Mouse (Mus musculus): Measurements from ENCODE around the gene Gucy2d. TPM values are rescaled to one million over a fixed set of nuclear protein-coding genes. Genes with fewer than 3 reads are reported as not detected.

Gene Gucy2d
- total and polyA plus RNA-seq, 2 experiments from 2014 or later: 0.20 TPM; not detected in 1

GRCm38 (mm10) chr7:98424396-98424795 lies 15.8 kb upstream of the Gucy2d start:
- Histone ChIP-seq H3K36me3 (ENCODE audit: insufficient read depth, low read length) (no peaks in the 10 kb centered on the region), H3K9ac (replicated peaks; ENCODE audit: low read length) (no peak overlapping the region), H3K4me2 (ENCODE audit: low read depth, low read length) (no peak overlapping the region), H3K27me3 (ENCODE audit: insufficient read depth, low read length) (no peaks in the 10 kb centered on the region), H3K4me1 (ENCODE audit: insufficient read depth, low read length) (no peaks in the 10 kb centered on the region), H3K27ac (no peak overlapping the region), H3K4me3 (ENCODE audit: low read length) (no peak overlapping the region), H3K9me3 (ENCODE audit: low read length) (no peaks in the 10 kb centered on the region)
- ATAC-seq: 0 out of 2 replicates have a peak, but pooled peaks have one; percentile 51
- peak; percentile 58 for DNase-seq (ENCODE audit: low spot score)
- no peak for TF ChIP-seq CTCF (IDR thresholded peaks at IDR 0.05; ENCODE audit: low read depth)
- 48% methylated on average over 6 of the region's 6 CpGs for WGBS

GRCm38 (mm10) chr7:98425551-98425950 lies 14.7 kb upstream of the Gucy2d start:
- WGBS: 95% methylated on average over 3 of the region's 3 CpGs
- H3K9ac ChIP-seq (replicated peaks; ENCODE audit: low read length): no peak overlapping the region
- H3K27ac ChIP-seq: no peak overlapping the region
- H3K9me3 ChIP-seq (ENCODE audit: low read length): no peaks in the 10 kb centered on the region
- H3K36me3 ChIP-seq (ENCODE audit: insufficient read depth, low read length): no peaks in the 10 kb centered on the region
- no peak overlapping the region for H3K4me2 ChIP-seq (ENCODE audit: low read depth, low read length)
- TF ChIP-seq CTCF (IDR thresholded peaks at IDR 0.05; ENCODE audit: low read depth): no peak
- H3K27me3 ChIP-seq (ENCODE audit: insufficient read depth, low read length): no peaks in the 10 kb centered on the region
- no peaks in the 10 kb centered on the region for H3K4me1 ChIP-seq (ENCODE audit: insufficient read depth, low read length)
- H3K4me3 ChIP-seq (ENCODE audit: low read length): no peak overlapping the region
- DNase-seq (ENCODE audit: low spot score) (no peak), ATAC-seq (no peak)

GRCm38 (mm10) chr7:98426641-98427040 lies 13.6 kb upstream of the Gucy2d start:
- 73% methylated on average over 5 of the region's 5 CpGs for WGBS
- Histone ChIP-seq H3K27me3 (ENCODE audit: insufficient read depth, low read length) (no peaks in the 10 kb centered on the region), H3K9me3 (ENCODE audit: low read length) (no peaks in the 10 kb centered on the region), H3K27ac (0 out of 2 replicates have a peak overlapping the region, but pooled peaks have one; percentile 36), H3K36me3 (ENCODE audit: insufficient read depth, low read length) (no peaks in the 10 kb centered on the region), H3K4me3 (ENCODE audit: low read length) (no peak overlapping the region), H3K4me2 (ENCODE audit: low read depth, low read length) (no peak overlapping the region), H3K9ac (replicated peaks; ENCODE audit: low read length) (no peak overlapping the region), H3K4me1 (ENCODE audit: insufficient read depth, low read length) (no peaks in the 10 kb centered on the region)
- no peak for ATAC-seq
- TF ChIP-seq CTCF (IDR thresholded peaks at IDR 0.05; ENCODE audit: low read depth): no peak
- no peak for DNase-seq (ENCODE audit: low spot score)

- Histone ChIP-seq H3K9ac (replicated peaks; ENCODE audit: low read length) (no peak overlapping the region), H3K36me3 (ENCODE audit: insufficient read depth, low read length) (no peaks in the 10 kb centered on the region), H3K4me2 (ENCODE audit: low read depth, low read length) (no peak overlapping the region), H3K27me3 (ENCODE audit: insufficient read depth, low read length) (no peaks in the 10 kb centered on the region), H3K27ac (no peak overlapping the region), H3K9me3 (ENCODE audit: low read length) (no peaks in the 10 kb centered on the region), H3K4me1 (ENCODE audit: insufficient read depth, low read length) (no peaks in the 10 kb centered on the region), H3K4me3 (ENCODE audit: low read length) (no peak overlapping the region)
- WGBS: 69% methylated on average over 11 of the region's 11 CpGs
- peak; percentile 64 for DNase-seq (ENCODE audit: low spot score)
- TF ChIP-seq CTCF (IDR thresholded peaks at IDR 0.05; ENCODE audit: low read depth): no peak
- peak; percentile 33; the same call in 1 of the 2 replicates for ATAC-seq
Measured at GRCm38 (mm10) chr7:98427115-98427835, 12.9 kb upstream of the Gucy2d start.

GRCm38 (mm10) chr7:98429579-98429978 lies 10.6 kb upstream of the Gucy2d start:
- TF ChIP-seq CTCF (IDR thresholded peaks at IDR 0.05; ENCODE audit: low read depth): no peak
- H3K4me3 ChIP-seq (ENCODE audit: low read length): no peak overlapping the region

GRCm38 (mm10) chr7:98430785-98431184 lies 9.4 kb upstream of the Gucy2d start:
- 0 out of 2 replicates have a peak, but pooled peaks have one; percentile 58 for ATAC-seq
- Histone ChIP-seq H3K27me3 (ENCODE audit: insufficient read depth, low read length) (no peaks in the 10 kb centered on the region), H3K4me1 (ENCODE audit: insufficient read depth, low read length) (no peaks in the 10 kb centered on the region), H3K4me2 (ENCODE audit: low read depth, low read length) (no peak overlapping the region), H3K27ac (no peak overlapping the region), H3K4me3 (ENCODE audit: low read length) (no peak overlapping the region), H3K9me3 (ENCODE audit: low read length) (no peaks in the 10 kb centered on the region), H3K36me3 (ENCODE audit: insufficient read depth, low read length) (no peaks in the 10 kb centered on the region), H3K9ac (replicated peaks; ENCODE audit: low read length) (no peak overlapping the region)
- WGBS: 44% methylated on average over 3 of the region's 3 CpGs
- TF ChIP-seq CTCF (IDR thresholded peaks at IDR 0.05; ENCODE audit: low read depth): peak; percentile 94
- DNase-seq (ENCODE audit: low spot score): peak; percentile 86

More at GRCm38 (mm10) chr7:98429579-98429978, 10.6 kb upstream of the Gucy2d start:
- no peak for ATAC-seq
- no peak for DNase-seq (ENCODE audit: low spot score)
- H3K27ac ChIP-seq: no peak overlapping the region
- WGBS: 92% methylated on average over 3 of the region's 3 CpGs
- no peak overlapping the region for H3K9ac ChIP-seq (replicated peaks; ENCODE audit: low read length)
- H3K4me2 ChIP-seq (ENCODE audit: low read depth, low read length): no peak overlapping the region
- H3K27me3 ChIP-seq (ENCODE audit: insufficient read depth, low read length): no peaks in the 10 kb centered on the region
- no peaks in the 10 kb centered on the region for H3K4me1 ChIP-seq (ENCODE audit: insufficient read depth, low read length)
- H3K36me3 ChIP-seq (ENCODE audit: insufficient read depth, low read length): no peaks in the 10 kb centered on the region
- H3K9me3 ChIP-seq (ENCODE audit: low read length): no peaks in the 10 kb centered on the region

- Histone ChIP-seq H3K9me3 (ENCODE audit: low read length) (no peaks in the 10 kb centered on the region), H3K27ac (no peak overlapping the region), H3K9ac (replicated peaks; ENCODE audit: low read length) (no peak overlapping the region), H3K4me1 (ENCODE audit: insufficient read depth, low read length) (no peaks in the 10 kb centered on the region), H3K4me2 (ENCODE audit: low read depth, low read length) (no peak overlapping the region), H3K4me3 (ENCODE audit: low read length) (no peak overlapping the region), H3K27me3 (ENCODE audit: insufficient read depth, low read length) (no peaks in the 10 kb centered on the region), H3K36me3 (ENCODE audit: insufficient read depth, low read length) (no peaks in the 10 kb centered on the region)
- peak; percentile 65 for ATAC-seq
- DNase-seq (ENCODE audit: low spot score): peak; percentile 68
- WGBS: 35% methylated on average over 9 of the region's 9 CpGs
- TF ChIP-seq CTCF (IDR thresholded peaks at IDR 0.05; ENCODE audit: low read depth): peak; percentile 81
Measured at GRCm38 (mm10) chr7:98437629-98438028, 2.6 kb upstream of the Gucy2d start.

All from hindbrain, postnatal 0 days (tissue).